Mouse (Mus musculus) limb, embryonic 15.5 days (tissue): ENCODE data around the gene 2410004P03Rik. TPM values are rescaled to one million over a fixed set of nuclear protein-coding genes. Genes with fewer than 3 reads are reported as not detected.
"Not testable (repeated sequence)": the region's sequence is repeated elsewhere in the genome, so short reads cannot be mapped to it uniquely, and the experiment has no call there.

ENCODE experiments used
- ATAC-seq: fragments of 200-750 bp; cut with Nextera tagmentation; 2 replicates; pipeline ENCODE4 v1.8.0; 2017; ENCODE audit warnings: low read depth, moderate TSS enrichment; ENCODE audit not compliant: insufficient number of reproducible peaks, low FRiP score, low TSS enrichment
- H3K27ac ChIP-seq: fragments of 300-500 bp; sonication (generic); 2 replicates; pipeline ENCODE4 v1.5.1; 2015; ENCODE audit warnings: moderate library complexity, mild to moderate bottlenecking, inconsistent platforms
- H3K27me3 ChIP-seq: fragments of 300-500 bp; sonication (generic); 2 replicates; pipeline ENCODE4 v1.6.1; 2015; ENCODE audit warnings: inconsistent platforms
- H3K36me3 ChIP-seq: fragments of 300-500 bp; sonication (generic); 2 replicates; pipeline ENCODE4 v1.6.1; 2015; ENCODE audit warnings: inconsistent platforms
- H3K4me1 ChIP-seq: fragments of 300-500 bp; sonication (generic); 2 replicates; pipeline ENCODE4 v1.6.1; 2015; ENCODE audit warnings: inconsistent platforms
- H3K4me2 ChIP-seq: fragments of 300-500 bp; sonication (generic); 2 replicates; pipeline ENCODE4 v1.6.1; 2015; ENCODE audit warnings: mild to moderate bottlenecking, inconsistent platforms
- H3K4me3 ChIP-seq: fragments of 300-500 bp; sonication (generic); 2 replicates; pipeline ENCODE4 v1.5.1; 2015; ENCODE audit warnings: mild to moderate bottlenecking, inconsistent platforms
- H3K9ac ChIP-seq: fragments of 300-500 bp; sonication (generic); 2 replicates; pipeline ENCODE4 v1.6.1; 2015; ENCODE audit warnings: inconsistent platforms
- H3K9me3 ChIP-seq: fragments of 300-500 bp; sonication (generic); 2 replicates; pipeline ENCODE4 v1.6.1; 2016; ENCODE audit warnings: inconsistent platforms
- WGBS: fragments of 180-500 bp; shearing (Covaris S2); methylation state at CpG from one replicate; pipeline ENCODE4 v1.1.7; 2015; 5-methylcytosine and 5-hydroxymethylcytosine counted together
- polyA plus RNA-seq: library from polyadenylated mRNA; unstranded; fragments of >200 nt; fragmentation: Nextera tagmentation; extraction: Ambion mirVana; gene quantifications from 2 replicates; pipeline ENCODE4 v1.2.1, GENCODE M21; 2015

The 2410004P03Rik gene
- polyA plus RNA-seq, 1 experiment from 2014 or later, result 0.65 TPM

DNA sequence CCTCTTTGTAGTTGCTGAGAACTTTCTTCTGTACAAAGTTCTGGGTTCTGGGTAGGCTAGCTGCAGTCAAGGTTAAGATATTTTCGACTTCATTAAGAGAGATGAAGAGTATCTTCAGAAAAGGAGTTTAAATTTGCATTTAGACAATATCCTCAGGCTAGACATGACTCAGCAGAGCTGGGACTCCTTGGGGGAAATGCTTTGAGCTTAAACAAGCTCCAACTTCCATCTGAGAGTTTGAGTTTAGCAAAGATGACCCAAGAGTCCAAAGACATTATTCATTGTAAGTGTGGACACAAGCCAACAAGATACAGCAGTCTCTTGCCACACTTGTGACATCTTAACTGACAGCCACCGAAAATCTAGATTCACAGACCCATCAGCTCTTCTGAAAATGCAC is 27.9 kb upstream of the 2410004P03Rik start:
- WGBS, result 68% methylated on average over 2 of the region's 2 CpGs
- Histone ChIP-seq H3K27me3 (no peaks in the 10 kb centered on the region), H3K9me3 (no peaks in the 10 kb centered on the region), H3K4me2 (no peak overlapping the region), H3K4me3 (no peak overlapping the region), H3K4me1 (peaks cover 7% of the 10 kb centered on the region; the same call in 1 of the 2 replicates), H3K36me3 (no peaks in the 10 kb centered on the region), H3K27ac (no peak overlapping the region), H3K9ac (no peak overlapping the region)
- no peak for ATAC-seq

GRCm38 (mm10) chr12:17038246-17038645 is 26.7 kb upstream of the 2410004P03Rik start:
- no peaks in the 10 kb centered on the region for H3K27me3 ChIP-seq
- 83% methylated on average over 6 of the region's 6 CpGs for WGBS
- H3K9me3 ChIP-seq, result no peaks in the 10 kb centered on the region
- no peak overlapping the region for H3K9ac ChIP-seq
- no peak overlapping the region for H3K27ac ChIP-seq
- peaks cover 7% of the 10 kb centered on the region; the same call in 1 of the 2 replicates for H3K4me1 ChIP-seq
- no peak overlapping the region for H3K4me2 ChIP-seq
- ATAC-seq, result no peak
- no peaks in the 10 kb centered on the region for H3K36me3 ChIP-seq
- H3K4me3 ChIP-seq, result no peak overlapping the region

DNA sequence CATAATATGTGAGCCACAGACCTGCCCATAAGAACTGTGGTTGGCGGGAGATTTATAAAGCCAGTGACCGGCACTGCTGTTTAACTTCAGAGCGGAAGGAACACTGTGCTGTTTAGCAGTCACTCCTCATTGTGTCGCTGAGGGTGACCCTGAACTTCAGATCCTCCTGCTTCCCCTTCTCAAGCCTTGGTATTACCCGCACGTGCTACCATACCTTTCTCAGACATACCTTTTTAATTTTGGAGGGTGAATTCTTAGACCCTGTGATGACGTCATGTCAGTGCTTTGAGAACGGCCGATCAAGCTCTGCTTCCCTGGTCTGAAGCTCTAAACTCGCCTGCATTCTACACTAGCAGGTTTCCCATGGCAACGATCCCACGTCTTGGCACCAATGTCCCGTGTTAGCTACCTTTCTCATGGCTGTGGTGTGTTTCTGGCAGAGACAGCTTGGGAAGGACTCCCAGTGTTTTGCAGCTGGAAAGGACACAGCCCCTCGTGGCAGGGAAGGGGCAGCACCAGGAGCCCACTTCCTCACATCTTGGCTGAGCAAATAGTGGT is 25.6 kb upstream of the 2410004P03Rik start:
- Histone ChIP-seq H3K9ac (no peak overlapping the region), H3K36me3 (no peaks in the 10 kb centered on the region), H3K4me3 (no peak overlapping the region), H3K4me2 (no peak overlapping the region), H3K9me3 (no peaks in the 10 kb centered on the region), H3K27me3 (peaks cover 7% of the 10 kb centered on the region; the same call in 1 of the 2 replicates), H3K4me1 (peaks cover 7% of the 10 kb centered on the region; the same call in 1 of the 2 replicates), H3K27ac (no peak overlapping the region)
- WGBS, result 35% methylated on average over 14 of the region's 14 CpGs
- ATAC-seq, result no peak

GRCm38 (mm10) chr12:17036532-17036931 is 25.0 kb upstream of the 2410004P03Rik start:
- Histone ChIP-seq H3K36me3 (no peaks in the 10 kb centered on the region), H3K27me3 (peaks cover 9% of the 10 kb centered on the region; the same call in 1 of the 2 replicates), H3K4me1 (peaks cover 7% of the 10 kb centered on the region; the same call in 1 of the 2 replicates), H3K27ac (no peak overlapping the region), H3K4me2 (no peak overlapping the region), H3K9me3 (no peaks in the 10 kb centered on the region), H3K4me3 (no peak overlapping the region), H3K9ac (no peak overlapping the region)
- WGBS, result 42% methylated on average over 9 of the region's 9 CpGs
- ATAC-seq, result no peak

GRCm38 (mm10) chr12:17035128-17035527 is 23.6 kb upstream of the 2410004P03Rik start:
- H3K4me3 ChIP-seq, result no peak overlapping the region
- H3K9me3 ChIP-seq, result no peaks in the 10 kb centered on the region
- H3K27ac ChIP-seq, result no peak overlapping the region
- H3K36me3 ChIP-seq, result no peaks in the 10 kb centered on the region
- H3K4me2 ChIP-seq, result no peak overlapping the region
- 59% methylated on average over 2 of the region's 2 CpGs for WGBS
- no peak overlapping the region for H3K9ac ChIP-seq
- H3K27me3 ChIP-seq, result peaks cover 9% of the 10 kb centered on the region; the same call in 1 of the 2 replicates
- H3K4me1 ChIP-seq, result peaks cover 7% of the 10 kb centered on the region; the same call in 1 of the 2 replicates
- no peak for ATAC-seq

DNA sequence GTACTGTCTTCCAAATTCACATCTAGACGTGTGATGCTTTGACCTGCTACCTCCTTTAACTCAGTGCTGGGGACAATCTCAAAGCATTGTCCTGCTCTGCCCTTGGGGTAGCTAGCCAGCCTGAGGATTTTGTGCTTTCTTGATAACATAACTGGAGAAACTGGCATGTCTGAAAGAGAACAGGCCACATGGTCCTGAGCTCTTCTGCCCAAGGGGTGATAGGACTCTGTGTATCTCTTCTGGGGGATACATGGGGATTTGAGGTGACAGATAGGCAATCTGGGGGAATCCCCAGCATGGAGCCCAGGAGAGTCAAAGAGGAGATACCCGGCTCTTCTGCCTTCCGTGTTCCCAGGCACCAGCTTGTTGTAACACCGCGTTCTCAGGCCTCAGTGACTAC is 23.1 kb upstream of the 2410004P03Rik start:
- peaks cover 9% of the 10 kb centered on the region; the same call in 1 of the 2 replicates for H3K27me3 ChIP-seq
- no peak overlapping the region for H3K4me2 ChIP-seq
- H3K36me3 ChIP-seq, result no peaks in the 10 kb centered on the region
- peaks cover 7% of the 10 kb centered on the region; the same call in 1 of the 2 replicates for H3K4me1 ChIP-seq
- ATAC-seq, result no peak
- H3K9me3 ChIP-seq, result no peaks in the 10 kb centered on the region
- H3K27ac ChIP-seq, result no peak overlapping the region
- 78% methylated on average over 5 of the region's 5 CpGs for WGBS
- H3K4me3 ChIP-seq, result no peak overlapping the region
- no peak overlapping the region for H3K9ac ChIP-seq

DNA sequence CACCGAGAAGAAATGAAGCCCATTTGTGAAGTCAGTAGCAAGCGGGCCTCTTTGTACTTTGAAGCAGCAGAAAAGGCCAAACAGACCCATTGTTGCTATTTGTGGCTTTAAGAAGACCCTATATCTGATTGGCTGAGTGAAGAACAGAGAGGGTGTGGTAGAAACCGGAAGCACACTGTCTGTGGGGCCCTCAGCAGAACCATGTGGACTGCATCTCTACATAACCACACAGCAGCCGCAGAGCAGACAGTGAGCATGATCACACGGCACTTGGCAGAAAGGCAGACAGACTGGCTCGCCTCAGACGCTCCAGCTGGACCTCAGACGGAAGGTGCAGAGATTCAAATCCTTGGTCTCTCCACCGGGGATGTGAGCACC is 21.9 kb upstream of the 2410004P03Rik start:
- Histone ChIP-seq H3K36me3 (no peaks in the 10 kb centered on the region), H3K9ac (no peak overlapping the region), H3K4me1 (peaks cover 7% of the 10 kb centered on the region; the same call in 1 of the 2 replicates), H3K4me3 (no peak overlapping the region), H3K27me3 (peaks cover 9% of the 10 kb centered on the region; the same call in 1 of the 2 replicates), H3K9me3 (no peaks in the 10 kb centered on the region), H3K4me2 (no peak overlapping the region), H3K27ac (no peak overlapping the region)
- WGBS, result 68% methylated on average over 9 of the region's 9 CpGs
- ATAC-seq, result no peak

DNA sequence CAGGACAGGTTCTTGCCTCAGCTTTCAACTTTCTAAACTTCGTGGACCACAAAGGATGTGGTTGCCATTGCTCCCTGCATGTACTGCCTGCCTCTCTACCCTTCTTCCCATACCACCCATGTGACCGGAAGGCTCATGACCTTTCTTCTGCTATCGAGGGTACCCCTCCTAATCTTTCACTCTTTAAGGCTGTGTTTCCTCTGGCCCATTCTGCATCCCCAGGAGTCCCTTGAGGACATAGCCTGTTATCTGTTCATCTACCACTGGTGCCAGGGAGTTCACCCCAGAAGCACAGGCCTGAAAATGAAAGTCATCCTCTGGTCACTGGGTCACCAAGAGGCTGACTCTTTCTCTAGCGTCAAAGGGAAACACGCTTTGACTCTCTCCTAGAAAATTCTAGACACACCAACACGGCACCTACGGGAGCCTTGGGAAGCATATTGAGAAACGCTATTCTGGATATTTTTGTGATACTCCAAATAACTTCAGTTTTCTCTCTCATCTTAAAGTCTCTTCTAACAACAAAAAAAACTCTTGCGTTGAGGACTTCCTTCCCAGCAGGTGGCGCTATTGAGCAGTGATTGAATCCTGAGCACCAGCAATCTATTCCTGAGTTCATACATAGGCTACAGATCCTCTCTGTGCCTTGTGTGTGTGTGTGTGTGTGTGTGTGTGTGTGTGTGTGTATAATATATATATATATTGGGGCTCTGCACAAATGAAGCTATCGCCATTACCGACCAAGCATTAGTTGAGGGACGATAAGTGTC is 21.4 kb upstream of the 2410004P03Rik start:
- H3K27me3 ChIP-seq, result peaks cover 9% of the 10 kb centered on the region; the same call in 1 of the 2 replicates
- 42% methylated on average over 13 of the region's 13 CpGs for WGBS
- H3K4me2 ChIP-seq, result no peak overlapping the region
- no peak for ATAC-seq
- no peaks in the 10 kb centered on the region for H3K9me3 ChIP-seq
- peaks cover 7% of the 10 kb centered on the region; the same call in 1 of the 2 replicates for H3K4me1 ChIP-seq
- H3K9ac ChIP-seq, result no peak overlapping the region
- no peak overlapping the region for H3K27ac ChIP-seq
- H3K4me3 ChIP-seq, result no peak overlapping the region
- H3K36me3 ChIP-seq, result no peaks in the 10 kb centered on the region

GRCm38 (mm10) chr12:17024554-17025110 is 13.1 kb upstream of the 2410004P03Rik start:
- H3K4me2 ChIP-seq, result no peak overlapping the region
- H3K27me3 ChIP-seq, result no peaks in the 10 kb centered on the region
- no peak for ATAC-seq
- no peak overlapping the region for H3K9ac ChIP-seq
- H3K36me3 ChIP-seq, result no peaks in the 10 kb centered on the region
- H3K9me3 ChIP-seq, result no peaks in the 10 kb centered on the region
- H3K4me3 ChIP-seq, result no peak overlapping the region
- H3K27ac ChIP-seq, result no peak overlapping the region
- H3K4me1 ChIP-seq, result peaks cover 2% of the 10 kb centered on the region; the same call in 1 of the 2 replicates
- 84% methylated on average over 6 of the region's 6 CpGs for WGBS

DNA sequence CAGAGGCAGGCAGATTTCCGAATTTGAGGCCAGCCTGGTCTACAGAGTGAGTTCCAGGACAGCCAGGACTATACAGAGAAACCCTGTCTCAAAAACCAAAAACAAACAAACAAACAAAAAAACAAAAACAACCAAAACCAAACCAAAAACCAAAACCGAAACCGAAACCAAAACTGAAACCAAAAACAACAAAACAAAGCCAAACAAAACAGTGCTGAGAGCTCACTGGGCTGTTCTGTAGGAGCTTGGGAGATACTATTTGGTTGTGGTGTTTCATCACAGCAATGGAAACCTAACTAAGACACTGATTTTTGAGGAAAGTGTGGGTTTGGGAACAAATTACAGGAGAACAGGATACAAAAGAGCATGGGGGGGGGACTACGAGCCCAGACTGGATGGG is 10.6 kb upstream of the 2410004P03Rik start:
- Histone ChIP-seq H3K27me3 (no peaks in the 10 kb centered on the region), H3K4me2 (no peak overlapping the region), H3K4me1 (peaks cover 2% of the 10 kb centered on the region; the same call in 1 of the 2 replicates), H3K9me3 (no peaks in the 10 kb centered on the region), H3K4me3 (no peak overlapping the region), H3K27ac (no peak overlapping the region), H3K9ac (no peak overlapping the region), H3K36me3 (no peaks in the 10 kb centered on the region)
- 86% methylated on average over 4 of the region's 4 CpGs for WGBS
- ATAC-seq, result no peak

DNA sequence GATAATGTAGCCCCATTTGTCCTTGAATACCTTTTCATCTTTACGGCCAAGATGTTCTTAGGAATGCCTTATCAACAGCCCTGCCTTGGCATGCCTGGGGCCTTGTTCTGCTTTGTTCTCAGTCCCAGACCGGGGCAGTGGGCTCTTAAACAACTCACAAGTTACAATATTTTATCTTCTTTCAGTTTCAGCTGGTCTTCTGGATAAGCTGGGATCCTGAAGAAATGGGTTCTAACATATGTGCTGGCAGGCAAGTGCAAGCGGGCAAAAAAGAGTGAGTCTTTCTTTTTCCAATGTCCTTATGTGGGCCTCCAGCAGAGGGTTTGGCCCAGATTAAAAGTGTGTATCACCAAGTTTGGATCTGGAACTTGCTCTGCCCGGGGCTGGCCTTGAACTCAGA is 9.6 kb upstream of the 2410004P03Rik start:
- not testable (repeated sequence) for H3K36me3 ChIP-seq
- 82% methylated on average over 4 of the region's 4 CpGs for WGBS

GRCm38 (mm10) chr12:17018468-17018867 is 6.9 kb upstream of the 2410004P03Rik start:
- no peak overlapping the region for H3K9ac ChIP-seq
- H3K4me1 ChIP-seq, result peaks cover 2% of the 10 kb centered on the region; the same call in 1 of the 2 replicates
- no peak for ATAC-seq
- H3K9me3 ChIP-seq, result no peaks in the 10 kb centered on the region
- H3K36me3 ChIP-seq, result no peaks in the 10 kb centered on the region
- H3K27ac ChIP-seq, result no peak overlapping the region
- no peak overlapping the region for H3K4me3 ChIP-seq
- no peaks in the 10 kb centered on the region for H3K27me3 ChIP-seq
- 39% methylated on average over 4 of the region's 4 CpGs for WGBS
- H3K4me2 ChIP-seq, result no peak overlapping the region

More for the DNA sequence above, 9.6 kb upstream of the 2410004P03Rik start:
- not testable (repeated sequence) for H3K9ac ChIP-seq, H3K4me3 ChIP-seq, H3K4me1 ChIP-seq, H3K4me2 ChIP-seq, H3K27me3 ChIP-seq, H3K9me3 ChIP-seq, H3K27ac ChIP-seq, ATAC-seq
